Mouse (Mus musculus) WW6 (cell line): ENCODE results near the gene Acrbp.
A peak's percentile ranks its signal among the peaks of the same experiment; 100 is the strongest.

Experiments used
- DNase-seq: peaks from one replicate; pipeline ENCODE4 v3.0.0-alpha.2; 2013; ENCODE audit warnings: low read depth, low spot score

Gene Acrbp

DNA sequence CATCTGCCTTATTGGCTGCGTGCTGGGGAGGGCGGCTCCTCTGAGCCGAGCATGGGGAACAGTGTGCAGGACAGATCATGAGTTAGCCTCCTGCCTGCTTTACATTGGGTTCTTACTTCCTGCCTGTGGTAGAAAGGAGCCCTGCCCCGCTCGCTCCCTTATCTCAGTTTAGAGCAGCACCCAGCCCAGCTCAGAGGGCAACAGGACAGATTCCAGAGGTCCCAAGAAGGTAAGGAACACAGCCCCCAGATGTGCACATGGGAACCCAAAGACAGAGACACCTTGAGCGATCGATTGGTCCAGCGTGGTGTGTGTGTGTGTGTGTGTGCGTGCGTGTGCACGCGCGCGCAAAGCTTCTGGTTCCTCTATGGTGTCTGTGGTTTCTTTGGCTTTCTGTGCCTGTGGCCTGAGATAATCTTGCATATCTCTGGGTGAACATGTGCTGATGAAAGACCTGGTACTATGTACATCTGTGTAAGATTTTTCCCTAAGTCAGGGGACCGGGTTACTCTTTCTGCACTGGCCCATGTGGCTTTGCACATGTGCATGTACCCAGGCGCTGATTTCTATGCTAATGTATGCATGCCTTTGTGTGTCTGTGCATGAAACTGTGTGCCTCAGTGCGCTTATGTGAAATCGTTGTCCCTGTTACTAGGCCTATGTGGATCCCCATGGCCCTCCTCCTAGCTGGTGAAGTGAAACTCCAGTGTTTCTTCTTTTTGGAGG is 21.8 kb downstream of the Acrbp start:
- DNase-seq = no peak

DNA sequence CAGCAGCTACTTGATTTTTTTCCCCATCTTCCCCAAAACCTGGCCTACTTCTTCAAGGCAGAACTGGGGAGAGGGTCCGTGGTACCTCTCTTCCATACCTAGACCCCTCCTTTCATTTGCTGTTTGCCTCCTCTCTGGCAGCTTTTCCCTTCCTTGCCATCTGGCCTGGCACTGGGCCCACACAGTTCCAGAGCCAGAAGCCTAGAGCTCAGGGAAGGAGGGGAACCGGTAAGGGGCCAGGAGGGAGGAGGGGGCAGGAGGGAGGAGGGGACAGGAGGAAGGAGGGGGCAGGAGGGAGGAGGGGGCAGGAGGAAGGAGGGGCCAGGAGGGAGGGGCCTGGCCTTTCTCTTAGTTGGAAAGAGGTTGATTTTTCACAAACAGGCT is 22.4 kb downstream of the Acrbp start:
- DNase-seq = no peak

DNA sequence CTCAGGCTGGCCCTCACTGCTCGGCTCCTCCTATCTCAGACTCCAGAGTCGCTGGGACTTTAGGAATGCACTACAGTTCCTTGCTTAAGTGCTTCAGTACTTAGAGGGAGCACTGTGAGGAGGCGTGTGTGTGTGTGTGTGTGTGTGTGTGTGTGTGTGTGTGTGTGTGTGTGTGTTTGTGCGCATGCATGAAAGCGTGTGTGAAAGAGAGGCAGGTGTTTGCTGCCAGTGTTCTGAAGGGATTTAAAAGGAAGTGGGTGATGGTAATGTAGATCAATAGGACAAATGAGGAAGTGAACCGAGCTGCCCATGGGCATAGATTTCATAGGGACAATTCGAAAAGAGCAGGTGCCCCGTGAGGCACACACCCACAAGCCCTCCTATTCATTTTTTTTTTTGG is 24.3 kb downstream of the Acrbp start:
- no peak for DNase-seq

DNA sequence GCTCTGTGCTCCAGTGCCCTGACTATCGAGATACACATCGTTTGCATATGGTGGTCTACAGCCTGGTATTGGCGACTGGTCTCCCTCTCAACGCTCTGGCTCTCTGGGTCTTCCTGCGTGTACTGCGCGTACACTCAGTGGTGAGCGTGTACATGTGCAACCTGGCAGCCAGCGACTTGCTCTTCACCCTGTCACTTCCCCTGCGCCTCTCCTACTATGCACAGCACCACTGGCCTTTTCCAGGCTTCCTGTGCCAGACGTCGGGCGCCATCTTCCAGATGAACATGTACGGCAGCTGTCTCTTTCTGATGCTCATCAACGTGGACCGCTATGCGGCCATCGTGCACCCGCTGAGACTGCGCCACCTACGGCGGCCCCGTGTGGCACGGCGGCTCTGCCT is 31.9 kb downstream of the Acrbp start:
- no peak for DNase-seq

GRCm38 (mm10) chr6:125081797-125082560 is 32.5 kb downstream of the Acrbp start:
- peak; percentile 98 for DNase-seq

GRCm38 (mm10) chr6:125082801-125083386 is 33.4 kb downstream of the Acrbp start:
- DNase-seq = no peak

GRCm38 (mm10) chr6:125084424-125084823 is 34.9 kb downstream of the Acrbp start:
- no peak for DNase-seq

- no peak for DNase-seq
These were observed 38.4 kb downstream of the Acrbp start for GRCm38 (mm10) chr6:125087937-125088336.

DNA sequence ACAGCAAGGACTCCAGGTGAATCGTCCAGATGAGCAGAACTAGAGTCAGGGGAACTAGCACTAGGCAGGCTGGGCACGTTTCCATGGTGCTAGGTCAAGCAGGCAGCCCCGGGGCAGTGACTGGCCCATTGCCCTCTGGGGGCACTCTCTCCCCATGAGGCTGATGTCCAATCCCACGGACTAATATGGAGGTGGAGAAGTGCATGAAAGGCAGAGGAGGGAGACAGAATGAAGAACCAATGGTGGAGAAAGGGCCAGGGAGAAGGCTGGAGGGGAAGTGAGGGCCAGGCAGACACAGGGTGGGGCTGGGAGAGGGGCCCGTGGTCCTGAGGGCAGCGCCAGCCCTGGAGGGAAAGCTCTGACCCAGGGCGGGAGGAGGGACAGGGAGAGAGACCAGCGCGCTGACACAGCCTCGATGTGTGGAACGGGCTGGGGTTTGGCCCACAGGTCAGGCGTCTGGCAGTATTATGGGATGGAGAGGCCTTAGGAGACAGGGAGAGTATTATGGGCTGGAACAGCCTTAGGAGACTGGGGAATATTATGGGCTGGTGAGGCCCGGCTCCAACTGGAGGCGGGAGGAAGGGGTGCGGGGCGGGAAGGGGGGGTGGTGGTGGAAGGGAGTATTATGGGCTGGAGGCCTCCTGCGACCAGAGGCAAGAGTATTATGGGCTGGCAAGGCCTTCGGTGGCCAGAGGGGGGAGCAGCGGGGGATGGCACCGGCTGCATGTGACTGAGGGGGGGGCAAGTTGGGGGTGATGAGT is 39.3 kb downstream of the Acrbp start:
- DNase-seq = no peak

GRCm38 (mm10) chr6:125089521-125090321 is 40.2 kb downstream of the Acrbp start:
- DNase-seq = no peak

DNA sequence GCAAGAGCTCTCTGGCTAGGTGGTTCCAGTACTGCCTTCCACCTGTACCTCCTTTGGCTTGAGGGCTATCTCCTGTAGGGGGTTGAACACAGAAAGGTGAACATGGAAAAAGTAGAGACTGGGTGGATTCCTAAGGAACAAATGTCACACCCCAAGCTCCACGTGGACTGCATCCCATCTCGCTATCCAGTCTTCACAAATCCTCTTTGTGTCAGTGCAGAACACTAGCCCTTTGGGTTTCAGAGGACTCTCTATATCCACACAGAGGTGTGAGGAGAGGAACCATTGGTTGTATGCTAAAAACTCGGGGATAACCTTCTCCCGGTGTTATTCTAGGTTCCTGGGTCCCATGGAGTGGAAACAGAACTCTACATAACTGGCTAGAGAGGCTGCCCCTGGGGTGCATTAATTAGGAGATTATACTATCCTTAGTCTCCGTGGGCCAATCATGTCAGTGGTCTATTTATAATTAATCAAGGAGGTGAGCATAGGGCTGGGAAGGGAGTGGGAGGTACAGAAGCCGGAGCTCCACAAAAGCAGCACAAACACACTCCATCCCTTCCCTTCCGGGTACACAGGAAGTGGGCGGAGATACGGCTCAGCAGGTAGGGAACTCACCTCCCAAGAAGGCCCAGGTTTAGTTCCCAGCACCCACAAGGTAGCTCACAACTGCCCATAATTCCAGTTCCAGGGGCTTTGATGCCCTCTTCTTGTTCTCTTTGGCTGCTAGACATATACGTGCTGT is 41.0 kb downstream of the Acrbp start:
- no peak for DNase-seq

GRCm38 (mm10) chr6:125092372-125092771 is 42.9 kb downstream of the Acrbp start:
- DNase-seq = no peak

DNA sequence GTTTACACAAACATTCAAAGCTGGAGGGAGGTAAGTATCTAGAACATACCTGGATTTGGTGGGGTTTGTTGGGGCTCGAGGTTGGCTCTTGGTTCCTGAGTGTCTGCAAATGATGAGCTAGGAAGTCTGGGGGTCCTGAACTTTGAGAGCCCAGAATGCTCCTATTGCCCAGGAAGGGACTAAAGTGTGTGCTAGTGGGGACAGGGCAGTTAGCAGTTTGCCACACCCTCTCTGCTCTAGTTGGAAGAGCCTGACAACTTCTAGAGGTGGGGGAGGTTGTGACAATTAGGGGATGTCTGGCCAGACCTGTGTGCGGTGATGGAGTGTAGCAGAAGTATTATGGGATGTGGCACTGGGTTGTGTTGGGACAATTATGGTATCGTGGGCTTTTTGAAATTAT is 45.4 kb downstream of the Acrbp start:
- DNase-seq = no peak

GRCm38 (mm10) chr6:125095391-125096278 is 46.1 kb downstream of the Acrbp start, which contains the start of gene Chd4:
Gene Chd4 (plus strand): TSS chr6:125095981.
- DNase-seq = no peak

DNA sequence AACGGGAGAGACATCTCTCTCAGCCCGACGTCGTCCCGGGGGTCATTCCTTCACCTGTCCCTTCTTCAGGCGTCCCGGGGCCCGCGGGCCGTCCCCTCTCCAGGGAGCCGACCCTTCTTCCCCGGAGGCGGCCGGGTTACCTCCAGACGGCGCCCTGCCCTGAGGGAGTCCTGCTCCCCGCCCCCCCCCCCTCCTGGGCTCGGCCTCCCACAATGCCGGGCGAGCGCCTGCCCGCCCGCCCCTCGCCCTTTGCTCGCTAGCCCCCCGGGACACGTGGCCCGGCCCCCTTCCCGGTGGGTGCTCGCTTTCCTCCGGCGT is 46.7 kb downstream of the Acrbp start:
- no peak for DNase-seq

DNA sequence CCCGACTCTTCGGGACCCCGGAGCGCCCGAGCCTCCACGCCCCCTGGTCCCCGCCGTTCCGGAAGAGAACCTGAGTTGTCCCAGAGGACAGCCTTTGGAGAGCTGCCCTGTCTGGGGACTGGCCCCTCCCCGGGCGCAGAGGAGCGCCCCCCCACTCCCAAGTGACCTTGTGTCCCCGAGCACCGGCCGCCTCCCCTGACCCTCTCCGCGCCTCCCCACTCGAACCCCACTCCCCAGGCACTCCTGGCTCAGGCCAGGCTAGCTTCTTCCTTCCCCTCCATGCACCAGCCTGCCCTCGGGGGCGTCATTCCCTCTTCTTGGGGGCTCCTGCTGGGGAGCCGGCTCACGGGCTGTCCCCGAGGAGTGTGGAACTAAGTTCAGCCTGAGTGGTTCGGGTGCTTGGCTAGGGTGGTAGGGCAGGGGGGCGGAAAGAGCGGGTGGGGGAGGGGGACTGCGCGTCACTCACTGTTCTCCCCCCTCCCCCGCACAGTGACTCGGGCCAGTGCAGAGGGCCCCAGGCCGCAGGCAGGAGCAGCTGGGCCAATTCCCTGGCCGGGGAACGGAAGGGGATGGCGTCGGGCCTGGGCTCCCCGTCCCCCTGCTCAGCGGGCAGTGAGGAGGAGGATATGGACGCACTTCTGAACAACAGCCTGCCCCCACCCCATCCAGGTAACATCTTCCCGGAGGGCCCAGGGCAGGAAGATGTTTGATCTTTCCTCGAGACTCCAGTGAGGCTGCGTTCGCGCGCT is 47.3 kb downstream of the Acrbp start:
- no peak for DNase-seq

GRCm38 (mm10) chr6:125097346-125097689 is 47.8 kb downstream of the Acrbp start:
- DNase-seq = no peak

DNA sequence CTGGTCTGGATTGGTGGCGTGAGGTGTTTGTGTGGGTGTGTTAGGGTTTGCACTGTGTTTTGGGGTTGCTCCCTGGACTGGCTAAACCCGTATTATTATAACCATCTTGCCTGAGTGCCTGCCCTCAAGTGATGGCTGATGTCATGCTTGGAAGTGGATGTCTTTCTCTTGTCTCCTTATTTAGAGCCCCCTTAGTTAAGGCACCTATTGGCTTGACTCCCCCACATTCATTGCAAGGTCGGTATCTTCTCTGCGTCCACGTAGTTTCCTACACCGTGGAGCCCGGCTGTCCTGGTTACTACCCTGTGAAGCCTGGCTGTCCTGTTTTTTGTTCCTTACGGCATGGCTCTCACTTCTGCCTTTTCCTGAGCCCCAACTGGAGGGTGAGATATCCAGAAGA is 48.5 kb downstream of the Acrbp start:
- DNase-seq = no peak

DNA sequence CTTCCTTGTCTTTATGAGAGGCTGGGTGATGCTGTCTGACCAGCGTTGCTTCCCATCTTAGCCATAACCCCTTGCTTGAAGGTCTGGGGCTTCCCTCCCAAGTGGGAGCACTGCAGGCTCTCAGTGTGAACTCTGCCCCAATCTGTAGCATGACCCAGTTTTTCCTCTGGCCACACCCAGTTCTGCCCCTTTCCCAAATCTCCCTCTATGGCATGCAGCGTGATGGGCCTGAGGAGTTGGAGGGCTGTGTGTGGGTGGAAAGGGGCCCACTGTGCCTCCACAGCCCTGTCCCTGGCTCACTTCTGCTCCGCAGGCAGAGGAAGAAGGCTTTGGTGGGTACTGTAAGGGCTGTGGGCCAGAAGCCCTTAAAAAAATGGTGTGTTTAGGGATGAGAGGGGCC is 49.0 kb downstream of the Acrbp start:
- DNase-seq = no peak
